Mouse (Mus musculus) ES-E14 (cell line): ENCODE results near the gene Hsdl1. TPM values are rescaled to one million over a fixed set of nuclear protein-coding genes. Genes with fewer than 3 reads are reported as not detected.
A peak's percentile ranks its signal among the peaks of the same experiment; 100 is the strongest.

Experiments used
- DNase-seq: peaks from one replicate; pipeline ENCODE4 v3.0.0-alpha.2; 2013; ENCODE audit warnings: low read depth, low spot score
- H3K27ac ChIP-seq: 2 replicates; pipeline ENCODE4 v1.5.1; 2012; ENCODE audit warnings: low read depth, mild to moderate bottlenecking, low read length, moderate library complexity, mixed read lengths; ENCODE audit not compliant: poor library complexity, insufficient read depth, severe bottlenecking
- H3K36me3 ChIP-seq: 2 replicates; pipeline ENCODE4 v1.6.1; 2012; ENCODE audit warnings: mild to moderate bottlenecking, low read length, moderate library complexity, mixed read lengths; ENCODE audit not compliant: control insufficient read depth, poor library complexity, insufficient read depth, severe bottlenecking
- H3K4me1 ChIP-seq, 2 experiments: fragments of 150-350 bp in 1 of 2; sonication (generic) in 1 of 2; 2 replicates each; pipeline ENCODE4 v1.6.1; 2012; ENCODE audit warnings: low read length in 2 of 2, mild to moderate bottlenecking in 1 of 2, mixed read lengths in 1 of 2; ENCODE audit not compliant: control insufficient read depth in 2 of 2, insufficient read depth in 2 of 2, poor library complexity in 1 of 2
- H3K4me3 ChIP-seq, 2 experiments: fragments of 150-350 bp in 1 of 2; sonication (generic) in 1 of 2; 2 replicates each; pipeline ENCODE4 v1.5.1; 2012; ENCODE audit warnings: low read length in 2 of 2, low read depth in 1 of 2, mild to moderate bottlenecking in 1 of 2, mixed read lengths in 1 of 2; ENCODE audit not compliant: insufficient read depth in 1 of 2, poor library complexity in 1 of 2, severe bottlenecking in 1 of 2
- H3K9ac ChIP-seq: 2 replicates; pipeline ENCODE4 v1.6.1; 2012; ENCODE audit warnings: low read depth, mild to moderate bottlenecking, low read length, mixed read lengths; ENCODE audit not compliant: poor library complexity, insufficient read depth, severe bottlenecking
- H3K9me3 ChIP-seq: fragments of 150-350 bp; sonication (generic); 2 replicates; pipeline ENCODE4 v1.6.1; 2012; ENCODE audit warnings: low read depth, mild to moderate bottlenecking, low read length; ENCODE audit not compliant: control insufficient read depth, insufficient read depth
- CHD2 ChIP-seq: IDR thresholded peaks from 2 replicates; pipeline ENCODE4 v1.6.1; 2014; ENCODE audit warnings: mild to moderate bottlenecking, low read depth, low read length, inconsistent platforms
- HCFC1 ChIP-seq: IDR thresholded peaks from 2 replicates; pipeline ENCODE4 v1.6.1; 2012; ENCODE audit warnings: low read length, inconsistent platforms, borderline replicate concordance; ENCODE audit not compliant: insufficient read depth
- MAFK ChIP-seq: IDR thresholded peaks from 2 replicates; pipeline ENCODE4 v1.6.1; 2014; ENCODE audit warnings: mild to moderate bottlenecking, low read depth, low read length, inconsistent platforms; ENCODE audit not compliant: insufficient read depth
- ZC3H11A ChIP-seq: IDR thresholded peaks from 2 replicates; pipeline ENCODE4 v1.6.1; 2012; ENCODE audit warnings: low read depth, mild to moderate bottlenecking, inconsistent platforms, low read length, borderline replicate concordance
- ZNF384 ChIP-seq: IDR thresholded peaks from 2 replicates; pipeline ENCODE4 v1.6.1; 2012; ENCODE audit warnings: low read depth, low read length, inconsistent platforms
- in situ Hi-C, 2 experiments: fragments of 600-800 bp; cut with MboI; formaldehyde crosslinking; loops; one replicate each; pipeline ENCODE4 v1.15.1; 2025; ENCODE audit warnings: low sequenced_read_pairs in 2 of 2, inconsistent platforms in 1 of 2; ENCODE audit not compliant: unreplicated experiment in 2 of 2
- total RNA-seq: library from RNA; depleted of rRNA; stranded (reverse); fragments of 300-350 nt; gene quantifications from 2 replicates; pipeline ENCODE4 v1.2.3, GENCODE M21; 2012

Gene Hsdl1
- total RNA-seq, 1 experiment: 19.7 TPM

- Histone ChIP-seq H3K27ac (peak overlapping the region; percentile 80), H3K4me1 (peaks cover 0 to 9% of the 10 kb centered on the region in 2 experiments; a peak in 2 of 4 replicates), H3K4me3 (peak overlapping the region; percentile 87 to 95), H3K9ac (peak overlapping the region; percentile 99), H3K36me3 (peaks cover 8% of the 10 kb centered on the region; the same call in 1 of the 2 replicates), H3K9me3 (no peaks in the 10 kb centered on the region)
- in situ Hi-C loops: no loop called here
- TF ChIP-seq ZC3H11A: no peak
- TF ChIP-seq ZNF384: no peak
- no peak for TF ChIP-seq HCFC1
- TF ChIP-seq MAFK: no peak
- no peak for TF ChIP-seq CHD2
- DNase-seq: no peak
Measured at GRCm38 (mm10) chr8:119557821-119558602, 17.0 kb downstream of the Hsdl1 start.

DNA sequence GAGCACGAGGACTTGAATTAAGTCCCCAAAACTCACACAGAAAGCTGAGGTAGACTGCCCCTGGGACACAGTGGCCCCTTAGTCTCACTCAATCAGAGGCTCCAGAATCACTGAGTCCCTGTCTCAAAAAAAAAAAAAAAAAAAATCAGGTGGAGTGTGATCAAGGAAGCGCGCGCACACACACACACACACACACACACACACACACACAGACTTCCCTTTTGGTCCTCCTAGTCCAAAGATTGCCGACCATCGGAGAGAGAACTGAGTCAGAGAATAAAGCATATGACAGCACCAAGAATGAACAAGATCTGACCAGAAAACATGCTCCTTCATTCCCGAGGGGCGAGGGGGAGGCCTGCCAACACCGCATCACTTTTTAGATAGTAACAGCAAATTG lies 17.9 kb downstream of the Hsdl1 start:
- Histone ChIP-seq H3K4me3 (peak overlapping the region; percentile 87 to 95), H3K4me1 (peaks cover 0 to 11% of the 10 kb centered on the region in 2 experiments; a peak in 2 of 4 replicates), H3K36me3 (peaks cover 4% of the 10 kb centered on the region; the same call in 1 of the 2 replicates), H3K27ac (no peak overlapping the region), H3K9ac (peak overlapping the region; percentile 99), H3K9me3 (no peaks in the 10 kb centered on the region)
- TF ChIP-seq MAFK (no peak), CHD2 (no peak), HCFC1 (no peak), ZC3H11A (no peak), ZNF384 (no peak)
- DNase-seq: no peak
- in situ Hi-C loops: no loop called here

DNA sequence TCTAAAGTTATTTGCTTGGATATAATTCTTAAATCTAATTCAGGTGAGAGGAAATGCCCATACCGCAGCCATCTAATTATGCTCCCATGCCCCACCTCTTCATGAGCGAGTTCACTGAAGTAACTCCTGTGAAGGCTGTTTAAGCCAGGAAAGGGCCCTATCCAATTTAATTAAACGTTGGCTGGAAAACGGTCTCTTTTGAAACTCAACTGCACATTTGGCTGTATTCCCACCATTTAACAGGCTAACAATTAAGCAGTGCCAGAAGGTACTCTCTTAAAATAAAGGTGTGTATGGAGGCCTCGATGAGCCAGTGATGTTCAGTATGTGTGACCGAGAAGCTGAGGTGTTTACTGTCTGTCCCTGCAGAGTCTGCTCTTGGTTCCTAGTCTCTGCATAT lies 19.1 kb downstream of the Hsdl1 start:
- H3K9ac ChIP-seq: no peak overlapping the region
- H3K36me3 ChIP-seq: peaks cover 4% of the 10 kb centered on the region; the same call in 1 of the 2 replicates
- H3K4me1 ChIP-seq: peaks cover 0 to 14% of the 10 kb centered on the region in 2 experiments; a peak in 2 of 4 replicates
- DNase-seq: no peak
- H3K4me3 ChIP-seq: no peak overlapping the region
- H3K9me3 ChIP-seq: no peaks in the 10 kb centered on the region
- H3K27ac ChIP-seq: no peak overlapping the region
- in situ Hi-C loops: no loop called here
- TF ChIP-seq CHD2: no peak
- no peak for TF ChIP-seq HCFC1
- no peak for TF ChIP-seq ZC3H11A
- no peak for TF ChIP-seq MAFK
- TF ChIP-seq ZNF384: no peak

DNA sequence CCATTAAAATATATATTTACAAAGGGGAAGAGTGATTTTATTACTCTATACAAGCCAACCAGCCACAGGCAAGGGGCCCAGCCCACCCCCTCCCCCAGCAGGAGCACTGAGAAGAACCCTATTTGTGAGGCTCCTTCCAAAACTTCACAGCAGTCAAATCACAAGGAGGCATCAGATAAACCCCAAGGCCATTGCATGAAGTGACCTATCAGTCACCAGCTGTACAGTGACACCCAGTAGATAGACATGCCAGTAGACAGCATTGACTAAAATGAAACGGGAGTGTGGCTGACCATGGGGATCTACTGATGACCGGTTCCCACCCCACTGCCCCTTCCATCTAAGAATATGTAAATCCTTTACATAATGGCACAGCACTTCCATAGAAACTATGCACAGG lies 22.0 kb downstream of the Hsdl1 start:
- Histone ChIP-seq H3K36me3 (peaks cover 6% of the 10 kb centered on the region), H3K9ac (no peak overlapping the region), H3K9me3 (no peaks in the 10 kb centered on the region), H3K4me3 (no peak overlapping the region), H3K27ac (no peak overlapping the region), H3K4me1 (peaks cover 2 to 13% of the 10 kb centered on the region in 2 experiments; a peak in 3 of 4 replicates)
- TF ChIP-seq CHD2: no peak
- TF ChIP-seq MAFK: no peak
- TF ChIP-seq ZC3H11A: no peak
- TF ChIP-seq HCFC1: no peak
- TF ChIP-seq ZNF384: no peak
- in situ Hi-C loops: no loop called here
- DNase-seq: no peak
